Mouse (Mus musculus) G1E (cell line): ENCODE measurements around the gene Tec. TPM values are rescaled to one million over a fixed set of nuclear protein-coding genes. Genes with fewer than 3 reads are reported as not detected.

ENCODE experiments used
- ATAC-seq: 2 replicates; pipeline ENCODE4 v1.8.0; 2016; ENCODE audit warnings: mild to moderate bottlenecking; ENCODE audit not compliant: insufficient number of reproducible peaks, poor library complexity, low FRiP score, severe bottlenecking; ENCODE audit errors: extremely low read depth
- DNase-seq: peaks from one replicate; pipeline ENCODE4 v3.0.0; 2012; ENCODE audit warnings: low spot score
- H3K27me3 ChIP-seq: 2 replicates; pipeline ENCODE4 v1.6.1; 2012; ENCODE audit warnings: mild to moderate bottlenecking, low read length, inconsistent platforms; ENCODE audit not compliant: insufficient read depth
- H3K36me3 ChIP-seq: replicated peaks from 2 replicates; pipeline ENCODE3; 2012; ENCODE audit warnings: mild to moderate bottlenecking, inconsistent platforms
- H3K4me1 ChIP-seq: 2 replicates; pipeline ENCODE4 v1.6.1; 2012; ENCODE audit warnings: low read depth, low read length, inconsistent platforms, mixed read lengths; ENCODE audit not compliant: insufficient read depth
- H3K4me3 ChIP-seq: 2 replicates; pipeline ENCODE4 v1.5.1; 2012; ENCODE audit warnings: low read depth, mild to moderate bottlenecking, inconsistent platforms, low read length, moderate library complexity, mixed read lengths
- H3K9me3 ChIP-seq: replicated peaks from 2 replicates; pipeline ENCODE4 v1.6.1; 2012; ENCODE audit warnings: inconsistent platforms
- CTCF ChIP-seq: IDR thresholded peaks from 2 replicates; pipeline ENCODE4 v1.5.1; 2012; ENCODE audit warnings: low read depth, low read length, inconsistent platforms, mixed read lengths
- GATA1 ChIP-seq: IDR thresholded peaks from 2 replicates; pipeline ENCODE4 v1.6.1; 2012; ENCODE audit warnings: borderline replicate concordance, low read length, inconsistent platforms, mixed read lengths
- GATA2 ChIP-seq: IDR thresholded peaks from 2 replicates; pipeline ENCODE4 v1.6.1; 2012; ENCODE audit warnings: low read depth, low read length, inconsistent platforms, borderline replicate concordance
- POLR2AphosphoS5 ChIP-seq: IDR thresholded peaks from 2 replicates; pipeline ENCODE4 v1.6.1; 2012; ENCODE audit warnings: low read depth, low read length, inconsistent platforms; ENCODE audit not compliant: insufficient replicate concordance
- TAL1 ChIP-seq: conservative IDR thresholded peaks from 2 replicates; pipeline ENCODE4 v1.6.1; 2012; ENCODE audit warnings: low read depth, low read length, inconsistent platforms, mixed read lengths
- polyA plus RNA-seq: library from polyadenylated mRNA; stranded (reverse); fragments of >175 nt; gene quantifications from 2 replicates; pipeline ENCODE4 v1.2.3, GENCODE M21; 2012
- total RNA-seq, 2 experiments: library from RNA; stranded (forward) in 1 of 2; stranded (reverse) in 1 of 2; fragments of 200-1000 nt in 1 of 2; fragments of >200 nt in 1 of 2; fragmentation: Nextera tagmentation in 1 of 2; gene quantifications; 2 replicates each; pipeline ENCODE4 v1.2.3; 2014 to 2017

Tec gene
- total and polyA plus RNA-seq, 3 experiments = 2.9 to 91.6 (median 45.7) TPM

DNA sequence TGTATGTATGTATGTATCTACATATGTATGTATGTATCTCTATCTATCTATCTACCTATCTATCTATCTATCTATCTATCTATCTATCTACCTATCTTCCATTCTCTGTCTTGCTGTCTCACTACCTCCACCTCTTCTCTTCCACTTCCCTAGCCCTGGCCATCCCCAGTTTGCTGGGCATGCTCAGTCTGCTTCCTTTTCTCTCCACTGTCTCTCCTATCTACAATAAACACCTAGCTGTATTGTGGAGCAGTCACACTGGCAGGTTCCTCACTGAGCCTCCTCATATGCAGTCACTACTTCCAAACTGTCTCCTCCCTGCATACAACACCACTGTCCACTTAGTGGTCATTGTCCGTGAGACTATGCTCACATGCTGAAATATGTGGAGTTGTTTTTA is 135.4 kb downstream of the Tec start:
- no peak for DNase-seq
- peaks cover 39% of the 10 kb centered on the region for H3K4me1 ChIP-seq
- H3K4me3 ChIP-seq = no peak overlapping the region
- no peaks in the 10 kb centered on the region for H3K27me3 ChIP-seq
- H3K9me3 ChIP-seq = no peaks in the 10 kb centered on the region
- H3K36me3 ChIP-seq = no peaks in the 10 kb centered on the region
- TF ChIP-seq CTCF = no peak
- TF ChIP-seq TAL1 = no peak
- no peak for TF ChIP-seq POLR2AphosphoS5
- TF ChIP-seq GATA1 = no peak
- no peak for TF ChIP-seq GATA2
- no peak for ATAC-seq

DNA sequence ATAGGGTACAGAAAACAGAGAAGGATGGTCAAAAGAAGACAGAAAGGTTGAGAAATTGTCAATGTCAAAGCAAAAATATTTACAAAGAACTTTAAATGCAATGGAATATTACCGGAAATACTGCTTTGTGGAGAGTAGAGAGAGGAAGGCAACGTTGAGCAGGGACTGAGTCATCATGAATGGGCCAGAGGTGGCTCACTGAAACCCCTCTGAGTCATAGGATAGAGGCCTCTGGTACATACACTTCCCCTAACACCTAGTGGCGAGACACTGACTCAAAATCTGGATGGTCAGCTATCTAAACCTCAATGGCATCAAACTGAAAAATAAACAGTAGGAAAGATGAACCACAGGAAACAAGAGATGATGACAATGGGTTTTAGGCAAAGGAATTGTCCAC is 142.9 kb downstream of the Tec start:
- Histone ChIP-seq H3K9me3 (no peaks in the 10 kb centered on the region), H3K4me1 (peaks cover 14% of the 10 kb centered on the region), H3K36me3 (no peaks in the 10 kb centered on the region), H3K4me3 (no peak overlapping the region), H3K27me3 (no peaks in the 10 kb centered on the region)
- TF ChIP-seq CTCF (no peak), TAL1 (no peak), POLR2AphosphoS5 (no peak), GATA2 (no peak), GATA1 (no peak)
- ATAC-seq = no peak; the same call in 1 of the 2 replicates
- no peak for DNase-seq

DNA sequence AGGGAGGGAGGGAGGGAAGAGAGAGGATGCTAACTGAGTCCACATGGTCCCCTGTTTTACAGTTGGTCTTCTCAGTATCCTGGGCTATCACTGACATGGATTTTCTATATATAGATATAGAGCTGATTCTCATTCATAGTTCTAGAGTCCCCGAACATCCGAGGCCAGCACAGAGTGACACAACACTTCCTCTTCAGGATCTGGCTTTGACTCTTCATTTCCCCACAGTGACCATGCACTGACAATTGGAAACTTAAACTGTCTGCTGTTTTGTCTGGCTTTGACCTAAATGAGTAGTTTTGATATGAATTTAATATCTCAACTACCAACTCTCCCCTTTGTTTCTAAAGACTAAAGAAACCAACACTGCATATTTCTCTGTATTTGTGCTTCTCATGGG is 144.9 kb downstream of the Tec start:
- Histone ChIP-seq H3K4me3 (no peak overlapping the region), H3K9me3 (no peaks in the 10 kb centered on the region), H3K4me1 (peaks cover 15% of the 10 kb centered on the region), H3K27me3 (no peaks in the 10 kb centered on the region), H3K36me3 (no peaks in the 10 kb centered on the region)
- TF ChIP-seq POLR2AphosphoS5 (no peak), GATA1 (no peak), TAL1 (no peak), GATA2 (no peak), CTCF (no peak)
- DNase-seq (no peak), ATAC-seq (no peak)

DNA sequence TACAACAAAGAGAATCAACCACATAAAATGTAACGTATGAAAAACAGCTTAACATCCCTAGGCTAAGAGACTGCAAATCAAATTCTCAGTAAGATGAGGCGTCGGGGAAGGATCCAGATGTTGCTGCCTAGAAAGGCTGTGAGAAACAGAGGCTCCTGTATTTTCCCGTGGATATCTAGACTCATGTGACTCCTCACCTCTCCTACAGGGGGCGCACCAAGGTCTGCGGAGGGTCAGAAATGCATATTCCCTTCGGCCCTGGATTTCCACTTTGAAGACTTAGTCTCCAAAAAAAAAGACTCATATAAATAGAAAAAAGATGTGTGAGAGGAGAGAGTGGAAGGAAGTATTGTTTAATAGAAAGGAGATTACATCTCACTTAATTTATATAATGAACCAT is 147.7 kb downstream of the Tec start:
- ATAC-seq (no peak; the same call in 1 of the 2 replicates), DNase-seq (no peak)
- Histone ChIP-seq H3K9me3 (0 out of 2 replicates have a peak, but pooled peaks cover 1% of the 10 kb centered on the region), H3K36me3 (no peaks in the 10 kb centered on the region), H3K4me1 (peaks cover 12% of the 10 kb centered on the region), H3K4me3 (no peak overlapping the region), H3K27me3 (peaks cover 4% of the 10 kb centered on the region)
- TF ChIP-seq GATA1 (no peak), TAL1 (no peak), POLR2AphosphoS5 (no peak), GATA2 (no peak), CTCF (peak; percentile 33)

DNA sequence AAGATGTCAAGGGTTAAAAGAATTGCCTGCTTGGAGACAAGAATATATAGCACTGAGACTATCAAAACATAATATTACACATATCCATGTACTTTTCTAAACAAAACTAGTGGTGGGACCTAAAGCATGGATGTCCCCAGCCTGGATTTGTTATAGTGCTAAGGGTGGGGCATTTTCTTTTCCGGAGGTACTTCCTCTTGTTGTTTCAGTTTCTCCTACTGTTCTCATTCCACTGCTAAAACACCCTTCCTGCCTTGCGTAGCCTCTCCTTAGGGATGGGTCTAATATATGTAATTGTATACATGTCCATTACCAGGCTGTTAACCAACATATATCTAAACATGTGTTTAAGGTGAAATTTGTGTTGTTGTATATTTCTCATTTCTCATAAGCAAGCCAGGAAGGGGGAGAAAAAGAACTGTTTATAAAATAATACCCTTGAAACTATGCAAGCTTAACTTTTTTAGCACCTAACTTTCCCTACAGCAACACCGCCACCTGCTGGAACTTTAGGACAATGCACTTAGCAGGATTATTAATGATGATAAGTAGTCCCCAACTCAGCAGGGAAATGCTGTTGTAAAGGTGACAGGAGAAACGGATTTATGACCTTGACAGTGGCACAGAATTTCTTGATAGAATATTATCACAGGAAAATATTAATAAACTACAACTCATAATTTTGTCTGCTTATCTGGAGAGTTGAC is 157.6 kb downstream of the Tec start:
- H3K36me3 ChIP-seq = no peaks in the 10 kb centered on the region
- H3K4me1 ChIP-seq = peaks cover 14% of the 10 kb centered on the region
- peaks cover 6% of the 10 kb centered on the region for H3K27me3 ChIP-seq
- peak; percentile 18 for DNase-seq
- ATAC-seq = no peak
- TF ChIP-seq GATA2 (no peak), CTCF (peak; percentile 79), TAL1 (no peak), POLR2AphosphoS5 (no peak), GATA1 (no peak)
- 0 out of 2 replicates have a peak, but pooled peaks cover 2% of the 10 kb centered on the region for H3K9me3 ChIP-seq
- no peak overlapping the region for H3K4me3 ChIP-seq

DNA sequence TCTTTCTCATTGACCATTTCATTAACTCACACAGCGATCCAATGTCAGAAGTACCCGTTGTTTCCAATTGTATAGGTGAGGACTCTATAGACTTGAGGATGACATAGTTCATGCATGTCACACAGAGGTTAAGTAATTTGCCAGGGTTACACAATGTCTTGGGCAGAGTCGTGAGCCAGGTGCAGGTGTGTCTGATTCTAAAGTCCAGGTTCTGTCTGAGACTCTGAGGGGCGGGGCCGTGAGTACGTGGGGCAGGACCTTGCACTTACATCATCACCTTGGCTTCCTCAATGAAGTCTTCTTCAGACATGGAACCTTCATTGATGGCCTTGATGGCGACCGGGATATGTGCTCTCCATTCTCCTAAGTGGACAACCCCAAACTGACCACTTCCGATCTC is 158.3 kb downstream of the Tec start:
- Histone ChIP-seq H3K36me3 (no peaks in the 10 kb centered on the region), H3K4me1 (peaks cover 14% of the 10 kb centered on the region), H3K9me3 (no peaks in the 10 kb centered on the region), H3K4me3 (no peak overlapping the region), H3K27me3 (peaks cover 6% of the 10 kb centered on the region; the same call in 1 of the 2 replicates)
- no peak for ATAC-seq
- TF ChIP-seq TAL1 (no peak), GATA2 (no peak), POLR2AphosphoS5 (no peak), CTCF (no peak), GATA1 (no peak)
- DNase-seq = no peak

DNA sequence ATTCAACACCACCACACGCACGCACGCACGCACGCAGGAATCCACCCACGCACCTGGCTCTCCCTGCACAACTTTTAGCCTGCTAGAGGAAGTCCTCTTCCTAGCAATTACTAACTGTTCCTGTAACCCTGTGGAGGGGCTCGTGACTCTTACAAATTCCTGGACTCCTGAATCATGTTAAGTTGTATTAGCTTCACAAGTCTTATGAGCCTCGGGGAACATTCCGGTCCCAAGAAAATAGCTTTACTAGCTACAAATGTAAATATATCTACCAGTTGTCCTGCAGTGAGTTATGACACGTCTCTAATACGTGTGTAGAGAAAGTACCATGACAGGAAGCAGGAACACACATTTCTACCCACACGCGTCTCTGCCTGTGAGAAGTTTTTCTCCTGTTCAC is 158.8 kb downstream of the Tec start:
- Histone ChIP-seq H3K9me3 (no peaks in the 10 kb centered on the region), H3K27me3 (peaks cover 11% of the 10 kb centered on the region), H3K4me3 (no peak overlapping the region), H3K4me1 (peaks cover 14% of the 10 kb centered on the region), H3K36me3 (no peaks in the 10 kb centered on the region)
- no peak for ATAC-seq
- DNase-seq = no peak
- TF ChIP-seq GATA1 (no peak), GATA2 (no peak), CTCF (no peak), TAL1 (no peak), POLR2AphosphoS5 (no peak)
